Mouse (Mus musculus) thymus, postnatal 36 days (tissue): ENCODE results near the gene Wdr66.

Experiments
- DNase-seq, 2 experiments: peaks; one replicate each; pipeline ENCODE4 v3.0.0; 2022; ENCODE audit warnings: mixed read lengths in 2 of 2

Gene Wdr66

DNA sequence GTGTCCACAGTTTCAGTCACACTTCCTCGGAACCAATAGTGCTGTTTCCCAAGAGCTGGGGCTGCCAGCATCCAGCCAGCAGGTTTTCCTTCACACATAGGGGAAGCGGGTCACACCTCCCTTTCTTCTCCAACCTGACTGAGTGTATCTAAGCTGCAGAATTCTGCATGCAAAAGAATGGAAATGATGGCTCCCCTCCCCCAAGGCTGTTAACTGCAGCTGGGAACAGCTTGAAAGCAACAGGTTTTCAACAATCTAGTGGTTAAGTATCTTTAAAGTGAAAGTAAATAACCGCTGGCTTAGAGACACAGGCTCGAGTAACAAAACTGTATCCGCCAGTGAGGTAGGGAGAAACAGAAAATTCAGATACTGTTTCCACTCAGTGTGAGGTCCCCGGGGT lies 66.1 kb downstream of the Wdr66 start:
- DNase-seq, result peak; percentile 33 to 35

DNA sequence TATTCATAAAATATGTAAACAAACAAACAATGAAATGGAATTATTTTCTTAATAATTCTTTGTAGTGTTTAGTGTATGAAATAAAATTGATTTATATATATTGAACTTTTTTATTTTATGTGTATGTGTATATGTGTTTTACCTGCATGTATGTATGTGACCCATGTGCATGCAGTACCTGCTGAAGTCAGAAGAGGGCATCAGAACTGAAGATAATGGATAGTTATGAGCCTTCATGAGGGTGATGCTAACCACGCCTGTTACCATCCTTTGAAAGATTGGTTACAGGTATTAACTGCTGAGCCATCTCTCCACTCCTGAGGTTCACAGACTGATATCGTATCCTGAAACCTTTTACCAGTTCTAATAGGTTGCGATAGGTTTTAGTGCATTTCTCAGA lies 68.2 kb downstream of the Wdr66 start:
- DNase-seq, result no peak

DNA sequence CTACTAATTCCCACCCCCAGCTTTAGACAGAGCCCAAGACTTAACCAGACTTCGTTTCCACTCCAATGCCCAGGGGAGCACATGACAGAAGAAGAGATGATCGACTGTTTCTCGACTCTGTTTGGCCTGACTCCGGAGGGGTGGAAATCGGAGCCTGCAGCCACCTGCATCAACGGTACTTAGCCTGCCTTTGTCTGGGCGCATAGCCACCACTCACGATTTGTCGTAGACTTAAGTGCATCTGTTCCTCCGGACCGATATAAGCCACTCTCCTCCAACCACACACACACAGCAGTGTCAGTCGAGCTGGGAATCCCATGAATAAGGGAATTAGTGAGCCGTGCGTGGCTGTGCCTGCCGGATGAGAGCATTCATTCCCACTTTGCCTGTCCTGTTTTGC lies 72.3 kb downstream of the Wdr66 start:
- DNase-seq, result no peak

DNA sequence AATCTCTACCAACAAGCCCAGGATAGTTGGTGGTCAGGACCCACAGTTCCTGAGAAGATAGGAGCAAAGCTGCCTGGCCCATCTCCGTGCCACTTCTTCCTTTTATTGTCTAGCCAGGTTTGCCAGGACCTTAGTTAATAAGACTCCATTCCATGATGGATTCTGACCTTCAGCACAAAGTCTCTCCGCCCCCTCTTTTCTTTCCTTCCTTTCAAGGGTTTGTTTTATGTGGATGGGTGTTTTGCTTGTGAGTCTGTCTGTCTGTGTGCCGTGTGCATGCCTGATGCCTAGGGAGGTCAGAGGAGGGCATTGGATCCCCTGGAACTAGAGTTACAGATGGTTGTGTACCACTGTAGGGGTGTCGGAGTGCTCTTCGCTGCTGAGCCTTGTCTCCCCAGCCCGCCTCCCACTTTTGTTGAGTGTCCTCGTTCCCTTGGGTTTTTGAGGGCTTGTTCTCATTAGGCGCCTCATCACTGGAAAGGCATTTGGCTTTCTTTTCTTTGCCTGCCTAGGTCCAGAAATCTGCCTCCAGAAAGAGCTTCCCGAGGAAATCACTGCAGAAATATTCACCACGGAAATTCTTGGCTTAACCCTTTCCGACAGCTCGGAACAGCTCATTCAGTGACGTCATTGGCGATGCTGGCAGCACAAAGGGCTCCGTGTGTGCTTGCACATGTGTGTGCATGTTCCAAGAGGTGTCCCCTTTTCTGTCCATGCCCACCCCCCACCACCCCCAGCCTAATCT lies 74.3 kb downstream of the Wdr66 start:
- no peak for DNase-seq

DNA sequence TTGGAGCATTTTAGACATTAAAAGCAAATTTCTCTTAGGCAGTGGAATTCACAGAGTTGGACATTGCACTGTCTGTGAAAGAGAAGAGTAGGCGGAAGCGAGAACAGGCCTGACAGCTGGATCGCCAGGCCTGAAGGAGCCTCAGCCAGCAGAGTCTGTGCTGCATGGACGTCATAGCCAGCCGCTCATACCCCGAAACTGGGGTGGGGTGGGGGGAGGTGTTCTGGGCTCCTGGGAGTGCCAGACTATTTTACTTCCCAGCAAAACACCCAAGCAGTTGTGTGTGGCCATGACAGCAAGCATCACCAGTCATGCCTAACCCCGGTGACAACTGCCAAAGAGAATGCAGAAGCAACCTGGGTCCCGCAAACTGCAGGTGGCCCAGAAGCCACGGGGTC lies 74.8 kb downstream of the Wdr66 start:
- no peak for DNase-seq

DNA sequence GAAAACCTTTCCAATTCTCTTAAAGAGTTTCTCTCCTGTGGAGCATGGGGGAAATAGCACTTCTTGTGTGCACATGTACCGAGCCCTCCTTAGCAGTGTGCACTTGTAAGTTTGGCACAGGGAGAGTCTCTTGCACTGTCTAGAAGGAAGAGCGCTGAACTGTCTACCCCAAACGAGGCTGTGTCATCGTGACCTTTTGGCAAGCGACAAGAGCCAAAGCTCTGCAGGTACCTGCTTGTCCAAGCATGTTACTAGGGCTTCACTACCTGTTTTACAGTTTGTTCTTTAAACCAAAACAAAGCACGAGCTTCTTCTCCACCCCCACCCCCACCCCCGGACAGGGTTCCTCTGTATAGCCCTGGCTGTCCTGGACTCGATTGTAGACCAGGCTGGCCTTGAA lies 75.8 kb downstream of the Wdr66 start:
- no peak for DNase-seq

DNA sequence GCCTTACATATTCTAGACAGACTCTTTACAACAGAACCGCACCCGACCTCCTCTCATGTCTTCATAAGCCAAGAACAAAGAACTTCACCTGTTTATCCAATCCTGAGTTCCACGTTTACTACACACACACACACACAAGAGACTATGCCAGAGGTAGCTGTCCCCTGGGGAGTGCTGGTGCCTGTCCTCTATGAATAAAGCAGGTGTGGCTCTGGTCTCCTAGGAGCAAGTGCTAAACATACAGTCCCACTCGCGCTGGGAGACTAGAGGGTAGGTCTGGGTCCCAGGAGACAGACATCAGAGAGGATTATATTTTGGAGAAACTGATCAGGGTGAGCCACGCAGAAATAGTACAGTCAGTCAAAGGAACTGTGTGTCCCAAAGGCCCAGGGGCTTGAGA lies 81.7 kb downstream of the Wdr66 start:
- no peak for DNase-seq

DNA sequence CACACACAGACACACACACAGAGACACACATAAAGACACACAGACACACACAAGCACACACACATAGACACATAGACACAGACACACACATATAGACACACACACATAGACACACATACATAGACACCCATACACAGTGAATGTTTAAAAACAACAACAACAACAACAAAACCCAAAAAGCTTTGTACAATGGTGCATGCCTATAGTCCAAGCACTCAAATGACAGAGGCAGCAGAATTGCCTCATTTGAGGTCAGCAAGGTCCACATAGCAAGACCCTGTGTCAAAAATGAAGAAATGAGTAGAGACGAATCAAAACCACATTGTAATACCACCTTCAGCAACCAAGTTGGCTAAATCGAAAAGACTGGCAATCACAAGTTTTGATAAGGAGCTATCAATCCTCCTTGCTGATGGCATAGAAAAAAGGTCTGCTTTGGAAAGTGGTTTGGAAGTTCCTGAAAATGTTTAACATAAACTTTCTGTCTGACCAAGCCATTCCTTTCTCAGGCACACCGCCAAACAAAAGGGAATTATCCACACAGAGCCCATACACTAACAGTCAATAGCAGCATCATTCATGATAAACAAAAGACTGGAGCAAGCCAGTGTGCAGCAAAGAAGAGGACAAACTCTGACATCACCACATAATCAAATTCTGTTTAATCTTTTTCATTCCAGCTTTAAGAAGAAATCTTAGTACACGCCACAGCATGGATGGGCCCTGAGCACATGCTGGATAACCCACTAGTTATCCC lies 84.5 kb downstream of the Wdr66 start:
- DNase-seq, result no peak

DNA sequence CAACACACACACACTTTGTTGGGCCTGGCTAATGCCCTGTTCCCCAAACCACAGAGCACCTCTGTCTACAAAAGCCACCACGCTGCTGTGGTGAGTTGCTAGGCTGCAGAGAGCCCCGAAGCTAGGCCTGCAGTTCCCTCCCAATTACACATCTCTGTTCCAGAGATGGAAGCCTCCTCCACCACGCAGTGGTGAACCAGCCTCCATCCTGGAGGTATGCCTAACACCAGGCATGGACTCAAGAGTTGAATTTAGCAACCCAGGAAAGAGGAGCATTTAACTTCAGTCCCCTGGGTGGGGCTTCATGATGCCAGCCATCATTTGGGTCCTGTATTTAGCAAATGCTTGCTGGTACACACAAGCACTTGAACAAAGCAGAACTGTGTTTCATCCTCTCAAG lies 86.6 kb downstream of the Wdr66 start:
- no peak for DNase-seq

DNA sequence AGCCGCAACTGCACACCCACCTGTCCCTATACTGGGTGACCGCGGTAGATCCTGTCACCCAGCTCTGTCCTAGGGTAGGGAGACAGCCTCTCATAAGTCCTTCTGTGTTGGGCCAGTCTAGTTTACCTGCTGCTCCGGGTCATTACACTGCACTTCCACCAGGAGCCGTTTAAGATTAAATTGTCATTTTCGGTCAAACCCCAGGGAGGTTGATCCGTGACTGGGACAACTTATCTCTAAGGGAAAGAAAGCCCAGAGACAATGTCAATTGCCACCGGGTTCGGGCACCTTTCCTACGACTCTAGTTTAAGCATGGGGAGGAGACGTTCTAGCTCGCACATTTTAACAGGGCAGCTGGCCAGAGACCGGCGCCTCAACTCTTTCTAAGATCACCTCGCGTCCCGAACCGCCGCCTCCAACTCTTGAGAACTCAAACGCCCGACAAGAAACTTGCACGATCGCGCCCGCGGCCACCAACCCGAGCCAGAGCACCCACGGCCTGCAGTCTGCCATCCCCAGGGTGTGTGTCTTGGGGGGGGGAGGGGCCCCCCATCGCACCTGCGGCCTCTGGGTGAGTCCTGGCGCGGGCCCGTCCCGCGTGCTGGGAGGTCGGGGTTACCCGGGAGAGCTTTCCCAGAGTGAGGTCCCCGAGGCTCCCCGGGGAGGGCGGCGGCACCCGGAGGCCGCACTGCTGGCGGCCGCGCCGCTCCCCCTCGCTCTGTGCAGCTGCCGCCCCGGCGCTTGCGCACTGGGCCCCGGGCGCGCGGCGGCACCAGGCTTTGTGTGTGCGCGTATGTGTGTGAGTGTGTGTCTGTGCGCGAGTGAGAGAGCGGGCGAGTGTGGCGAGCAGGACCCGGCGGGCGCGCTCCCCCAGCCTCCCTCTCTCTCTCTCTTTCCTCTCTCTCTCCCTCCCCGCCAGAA lies 92.1 kb downstream of the Wdr66 start, which contains the start of gene Bcl7a:
Gene Bcl7a, plus strand, starts transcription at position 128 of the 921 bp plus-strand sequence.
- peak; percentile 94 for DNase-seq

DNA sequence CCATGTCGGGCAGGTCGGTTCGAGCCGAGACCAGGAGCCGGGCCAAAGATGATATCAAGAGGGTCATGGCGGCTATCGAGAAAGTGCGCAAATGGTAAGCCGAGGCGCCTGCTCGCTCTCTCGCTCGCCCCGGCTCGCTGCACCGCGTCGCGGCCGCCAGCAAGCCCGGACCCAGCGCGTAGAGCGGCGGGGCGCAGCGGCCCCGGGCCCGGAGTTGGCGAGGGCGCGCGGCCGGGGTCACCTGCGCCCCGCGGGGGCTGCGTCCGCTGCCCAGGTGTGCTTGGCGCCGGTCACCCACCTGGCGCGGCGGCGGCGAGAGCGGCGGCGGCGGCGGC lies 92.7 kb downstream of the Wdr66 start:
- DNase-seq, result no peak

DNA sequence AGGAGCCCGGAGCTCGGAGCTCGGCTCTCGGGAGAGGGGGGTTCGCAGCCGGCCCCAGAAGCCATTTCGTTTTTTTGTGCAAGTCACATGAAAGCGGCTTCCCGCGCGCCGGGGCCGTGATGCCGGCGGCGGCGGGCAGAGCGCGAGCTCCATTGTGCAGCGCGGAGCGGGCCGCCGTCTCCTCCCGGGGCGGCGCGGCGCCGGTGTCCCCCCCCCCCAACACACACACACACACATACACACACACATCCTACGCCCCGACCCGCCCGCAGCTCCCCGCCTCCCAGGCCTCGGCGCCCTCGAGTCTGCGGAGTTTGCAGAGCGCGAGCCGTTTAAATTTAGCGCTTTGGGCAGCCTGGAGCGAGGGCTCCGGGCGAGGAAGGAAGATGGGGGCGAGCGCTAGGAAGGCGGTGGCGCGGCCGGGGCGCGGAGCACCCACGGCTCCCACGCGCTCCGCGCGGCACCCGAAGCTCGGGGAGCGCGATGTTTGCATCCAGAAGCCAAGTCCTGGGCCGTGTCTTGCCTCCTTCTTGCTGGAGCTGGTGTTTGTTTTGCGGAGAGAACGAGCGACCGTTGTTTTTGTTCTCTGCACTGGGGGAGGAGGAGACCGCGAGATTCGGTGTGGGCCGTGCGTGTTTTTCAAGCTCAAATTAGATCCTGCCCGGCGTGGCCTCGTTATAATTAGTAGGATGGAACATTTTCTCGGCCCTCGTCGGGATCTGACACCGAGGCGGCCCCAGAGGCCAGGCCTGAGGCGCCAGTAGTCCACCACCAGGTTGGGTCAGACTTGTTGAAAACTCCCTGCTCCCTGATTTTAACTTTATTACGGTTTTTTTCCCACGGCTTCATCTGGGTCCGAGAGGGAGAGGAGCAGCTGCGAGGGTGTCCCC lies 93.3 kb downstream of the Wdr66 start:
- DNase-seq, result peak; percentile 70 to 75

DNA sequence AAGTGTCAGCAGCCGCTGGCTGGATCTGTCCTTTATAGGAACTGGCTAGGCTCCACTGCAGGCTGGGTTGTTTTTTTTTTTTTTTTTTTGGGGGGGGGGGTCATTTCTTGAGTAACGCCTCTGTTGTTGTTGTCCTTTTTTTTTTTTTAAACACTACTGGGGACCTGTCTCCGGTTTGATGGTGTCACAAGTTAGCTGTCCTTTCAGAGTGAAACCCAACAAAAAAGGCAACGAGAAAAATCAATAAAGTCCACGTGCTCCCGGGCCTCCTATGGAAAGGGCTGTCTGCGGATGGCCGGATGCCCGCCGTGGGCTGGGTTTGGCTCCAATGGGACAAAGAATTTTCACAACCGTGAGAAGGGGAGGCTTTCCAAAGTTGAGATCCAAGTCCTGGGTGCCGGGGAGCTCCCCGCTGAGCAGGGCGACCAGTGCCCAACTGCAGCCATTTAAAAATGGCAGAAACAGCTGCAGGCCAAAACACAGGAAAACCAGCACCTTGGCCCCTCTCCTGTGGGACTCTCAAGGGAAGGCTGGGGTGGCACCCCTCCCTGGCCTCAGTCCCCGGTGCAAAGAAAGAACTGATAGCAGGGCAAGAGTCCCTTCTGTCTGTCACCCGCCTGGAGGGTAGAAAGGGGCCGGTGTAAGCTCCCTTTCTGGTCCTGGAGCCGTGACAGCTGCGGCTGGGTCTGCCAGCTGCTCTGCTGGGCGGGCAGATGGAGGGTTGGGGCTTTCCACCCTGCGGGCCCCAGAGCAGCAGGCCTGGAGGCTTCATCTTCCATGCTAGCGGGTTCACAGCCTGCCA lies 94.2 kb downstream of the Wdr66 start:
- peak; percentile 61 to 77 for DNase-seq

DNA sequence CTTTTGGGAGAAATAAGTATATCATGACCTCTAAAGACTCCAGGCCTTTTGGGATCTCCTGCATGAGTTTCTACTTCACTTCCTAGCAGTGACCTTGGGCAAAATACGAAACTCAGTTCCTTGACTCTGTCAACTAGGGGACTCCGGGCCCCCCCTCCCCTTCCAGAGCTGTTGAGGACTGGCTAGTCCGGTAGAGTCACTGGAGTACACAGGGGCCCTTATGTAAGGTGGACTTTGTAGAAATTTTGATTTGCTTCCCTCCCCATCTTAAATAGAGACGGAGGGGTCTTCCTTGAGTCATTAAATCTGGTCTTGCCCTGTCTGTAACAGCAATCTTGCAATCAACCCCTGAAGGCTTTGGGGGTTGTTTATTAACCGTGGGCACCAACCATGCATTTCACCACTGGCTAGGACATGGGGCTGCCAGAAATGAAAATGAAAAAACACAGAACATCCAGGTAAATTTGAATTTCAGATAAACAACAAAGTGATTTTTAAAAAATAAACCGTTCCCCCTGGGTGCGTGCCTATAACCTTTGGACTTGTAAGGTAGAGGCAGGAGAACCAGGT lies 94.9 kb downstream of the Wdr66 start:
- no peak for DNase-seq

DNA sequence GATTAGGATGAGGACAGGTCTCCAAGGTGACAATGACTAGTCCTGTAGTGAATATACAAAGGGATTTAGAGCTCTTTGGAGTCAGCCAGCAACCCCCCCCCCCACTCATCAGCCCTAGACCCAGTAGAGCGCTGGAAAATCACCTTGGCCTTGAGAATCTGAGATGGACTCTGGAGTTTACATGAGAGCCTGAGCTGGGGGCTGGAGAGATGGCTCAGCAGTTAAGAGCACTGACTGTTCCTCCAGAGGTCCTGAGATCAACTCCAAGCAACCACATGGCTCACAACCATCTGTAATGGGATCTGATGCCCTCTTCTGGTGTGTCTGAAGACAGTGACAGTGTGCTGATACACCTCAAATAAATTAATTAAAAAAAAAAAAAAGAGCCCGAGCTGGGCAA lies 96.1 kb downstream of the Wdr66 start:
- DNase-seq, result no peak

DNA sequence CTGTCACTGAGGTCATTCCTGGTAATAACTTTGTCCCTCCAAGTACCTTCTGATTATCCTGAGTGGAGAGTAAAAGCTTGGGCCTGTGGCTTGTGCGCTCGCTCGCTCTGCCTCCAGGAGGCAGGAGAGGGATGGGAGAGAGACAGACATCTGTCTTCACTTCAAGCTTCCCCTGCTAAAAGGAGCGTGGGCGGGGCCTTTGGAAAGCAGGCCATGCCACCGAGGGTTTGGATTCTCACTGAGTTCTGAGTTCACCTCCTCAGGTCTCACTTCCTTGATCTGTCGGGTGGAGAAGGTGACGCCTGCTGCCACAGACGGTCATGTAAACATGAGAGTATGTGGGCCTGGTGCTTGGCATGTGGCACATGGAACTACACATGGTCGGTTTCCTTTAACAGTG lies 98.5 kb downstream of the Wdr66 start:
- peak; percentile 43 to 59 for DNase-seq

DNA sequence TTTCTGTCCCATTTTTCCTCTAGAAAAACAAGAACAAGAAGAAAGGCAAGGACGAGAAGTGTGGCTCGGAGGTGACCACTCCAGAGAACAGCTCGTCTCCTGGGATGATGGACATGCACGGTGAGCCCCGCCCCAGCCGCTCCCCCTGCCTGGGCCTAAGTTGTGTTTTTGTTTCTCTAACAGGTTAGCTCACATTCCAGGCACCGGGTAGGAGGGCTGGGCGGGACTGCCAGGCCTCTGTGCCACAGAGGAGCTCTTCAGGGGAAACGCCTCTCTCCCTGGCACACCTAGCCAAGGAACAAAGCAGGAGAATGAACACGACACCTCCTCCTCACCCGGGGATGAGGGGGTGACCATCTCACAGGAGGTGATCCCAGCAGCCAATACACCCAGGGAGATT lies 104.0 kb downstream of the Wdr66 start:
- no peak for DNase-seq

DNA sequence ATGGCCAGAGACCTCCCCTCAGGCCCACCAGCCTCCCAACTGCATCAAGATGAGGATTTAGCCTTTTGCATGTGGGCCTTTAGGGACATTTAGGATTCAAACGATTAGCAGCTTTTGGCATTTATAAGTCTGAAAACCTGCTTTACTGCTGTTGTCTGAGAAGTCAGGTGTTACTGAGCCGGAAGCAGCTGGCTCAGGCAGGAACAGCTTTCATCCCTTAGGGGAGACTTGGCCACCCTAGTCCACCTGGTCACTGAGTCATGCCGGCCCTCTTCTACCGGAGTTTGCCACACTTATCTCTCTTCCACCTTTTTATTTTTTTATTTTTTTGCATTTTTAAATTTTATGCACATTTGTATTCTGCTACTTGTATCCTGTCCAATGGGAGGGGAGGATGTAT lies 105.4 kb downstream of the Wdr66 start:
- no peak for DNase-seq

DNA sequence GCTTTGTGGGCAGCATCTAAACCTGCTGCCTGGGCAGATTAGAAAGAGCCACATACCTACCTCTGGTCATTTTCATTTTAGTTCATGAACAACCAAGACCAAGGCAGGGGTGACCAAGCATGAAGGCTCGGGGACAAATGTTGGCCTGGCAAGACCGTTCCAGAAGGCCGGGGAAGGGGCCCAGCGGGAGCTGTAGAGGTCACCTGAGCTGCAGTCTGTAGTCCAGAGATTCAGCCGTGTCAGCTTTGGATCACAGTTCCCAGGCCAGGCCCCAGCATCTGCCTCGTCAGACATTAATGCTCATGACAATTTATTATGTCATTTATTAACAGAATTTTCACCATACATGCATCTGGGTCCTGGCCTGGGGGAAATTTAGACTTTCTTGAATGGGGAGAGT lies 107.5 kb downstream of the Wdr66 start:
- DNase-seq, result no peak

DNA sequence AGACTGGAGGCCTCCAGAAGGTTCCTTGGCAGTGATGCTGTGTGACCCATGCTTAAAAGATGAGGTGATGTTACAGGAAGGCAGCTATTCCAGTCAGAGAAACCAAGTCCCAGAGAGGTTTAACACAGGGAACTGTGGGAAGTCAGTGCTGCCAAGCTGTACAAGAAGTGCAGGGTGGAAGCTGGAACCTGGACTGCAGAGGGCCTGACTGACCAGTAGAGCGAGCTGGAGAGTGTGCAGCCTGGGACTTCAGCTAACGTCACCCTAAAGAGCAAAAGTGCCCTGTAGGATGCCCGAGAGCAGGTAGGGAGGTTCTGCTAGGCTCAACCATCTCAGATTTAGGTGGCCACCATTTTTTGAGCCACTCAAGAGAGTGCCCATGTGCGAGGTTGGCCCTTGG lies 111.0 kb downstream of the Wdr66 start:
- no peak for DNase-seq

DNA sequence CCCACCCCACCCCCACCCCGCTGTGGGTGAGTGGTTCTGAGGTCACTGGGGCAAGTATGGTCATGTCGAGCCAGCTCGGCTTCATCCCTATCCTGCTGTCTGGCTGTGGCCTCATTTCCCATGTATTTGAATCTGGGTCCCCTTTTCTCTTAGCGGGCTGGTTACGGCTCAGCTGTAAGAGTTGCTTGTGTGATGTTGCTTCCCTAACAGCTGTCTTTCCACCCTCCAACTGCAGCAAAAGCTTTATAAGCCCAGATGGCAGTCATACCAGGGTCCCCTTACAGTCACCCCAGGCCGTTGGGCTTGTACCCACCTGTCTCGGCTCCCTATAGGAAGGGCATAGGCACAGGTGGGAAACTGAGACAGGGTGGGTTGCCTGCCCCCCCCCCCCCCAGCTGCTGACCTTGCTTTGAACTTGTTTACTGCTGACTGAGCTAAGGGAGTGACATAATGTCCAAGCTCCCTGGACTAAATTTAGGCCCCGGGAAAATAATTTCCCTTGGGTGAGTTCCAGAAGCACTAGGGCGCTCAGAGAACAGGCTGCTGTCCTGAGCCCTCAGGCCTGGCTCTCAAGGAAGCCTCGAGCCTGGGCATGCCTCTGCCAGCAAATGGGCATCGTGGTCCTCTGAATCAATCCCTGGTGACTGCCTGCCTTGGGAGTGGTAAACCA lies 112.5 kb downstream of the Wdr66 start:
- DNase-seq, result no peak
